9 mouse cellular contexts compared by ENCODE assay signal in genomic region chr1:23826887-23827758, GRCm38 (mm10).
DNase-seq lines count a peak whose midpoint lies in the region; ATAC-seq and TF ChIP-seq lines count a peak whose summit lies in the region.
"Had no signal": no experiment of that assay in that cellular context is flagged by ENCODE, and none has a peak within 500 bp of the region (broad histone marks: within the 10 kb centered on the region; RNA-seq: fewer than 3 reads in every experiment).

No protein-coding gene starts in this region.

- no peaks in the 10 kb centered on the region for H3K36me3 ChIP-seq in heart, postnatal 0 days (replicated peaks; ENCODE audit: control insufficient read depth, insufficient read depth, low read length)
- no peaks in the 10 kb centered on the region for H3K36me3 ChIP-seq in kidney, postnatal 0 days (ENCODE audit: insufficient read depth, low read length)
- H3K36me3 ChIP-seq: limb, embryonic 15.5 days had no signal

- no peak overlapping the region for H3K4me2 ChIP-seq in heart, postnatal 0 days (ENCODE audit: low read depth, low read length)
- no peak overlapping the region for H3K4me2 ChIP-seq in kidney, postnatal 0 days (ENCODE audit: low read length)
- H3K4me2 ChIP-seq: limb, embryonic 15.5 days had no signal

- peak; percentile 18 to 64 for DNase-seq in heart, adult 18-20 months
- no peak for DNase-seq in heart, postnatal 25 days (ENCODE audit: low spot score)
- DNase-seq in R1 (ENCODE audit: low read depth, low spot score), result peak; percentile 77
- DNase-seq in cerebellum, postnatal 14 days, result peak; percentile 84 to 86
- DNase-seq in heart, postnatal 0 days (ENCODE audit: low spot score), result peak; percentile 66
- peak; percentile 75 for DNase-seq in kidney, postnatal 0 days (ENCODE audit: low spot score)
- DNase-seq in lung, postnatal 25 days (ENCODE audit: low spot score), result peak; percentile 41
- peak; percentile 18 for DNase-seq in skeletal muscle tissue, adult 2 months (ENCODE audit: low read depth, low spot score)

- WGBS in heart, postnatal 0 days, result 38% methylated on average over 13 of the region's 13 CpGs
- WGBS in kidney, postnatal 0 days, result 40% methylated on average over 13 of the region's 13 CpGs

- H3K4me3 ChIP-seq in heart, postnatal 0 days (ENCODE audit: low read depth, low read length), result no peak overlapping the region
- no peak overlapping the region for H3K4me3 ChIP-seq in kidney, postnatal 0 days (replicated peaks; ENCODE audit: low read depth, low read length)
- H3K4me3 ChIP-seq: limb, embryonic 15.5 days had no signal

- no peak overlapping the region for H3K9ac ChIP-seq in heart, postnatal 0 days (replicated peaks; ENCODE audit: low read depth, low read length)
- H3K9ac ChIP-seq in kidney, postnatal 0 days (ENCODE audit: low read depth, low read length), result no peak overlapping the region
- H3K9ac ChIP-seq: limb, embryonic 15.5 days had no signal

- peak; percentile 39; the same call in 1 of the 2 replicates for ATAC-seq in heart, postnatal 0 days (ENCODE audit: insufficient read depth, low read depth)
- peak; percentile 45; the same call in 1 of the 2 replicates for ATAC-seq in kidney, postnatal 0 days (replicated peaks; ENCODE audit: low FRiP score, low read depth)

- H3K27me3 ChIP-seq in heart, postnatal 0 days (ENCODE audit: control insufficient read depth, insufficient read depth, low read length), result no peaks in the 10 kb centered on the region
- H3K27me3 ChIP-seq in kidney, postnatal 0 days (ENCODE audit: insufficient read depth, low read length), result no peaks in the 10 kb centered on the region
- H3K27me3 ChIP-seq: limb, embryonic 15.5 days had no signal

- no peak for TF ChIP-seq EP300 in heart, postnatal 0 days (IDR thresholded peaks at IDR 0.05; ENCODE audit: low read depth)

- H3K9me3 ChIP-seq in heart, postnatal 0 days (replicated peaks; ENCODE audit: control insufficient read depth, low read length), result no peaks in the 10 kb centered on the region
- no peaks in the 10 kb centered on the region for H3K9me3 ChIP-seq in kidney, postnatal 0 days (replicated peaks; ENCODE audit: low read length)
- H3K9me3 ChIP-seq: limb, embryonic 15.5 days had no signal

- H3K27ac ChIP-seq in heart, postnatal 0 days (ENCODE audit: low read depth), result no peak overlapping the region
- H3K27ac ChIP-seq in kidney, postnatal 0 days, result no peak overlapping the region
- H3K27ac ChIP-seq: limb, embryonic 15.5 days had no signal

- peak; percentile 76 for TF ChIP-seq CTCF in heart, postnatal 0 days (IDR thresholded peaks at IDR 0.05; ENCODE audit: low read depth)
- TF ChIP-seq CTCF in kidney, postnatal 0 days (IDR thresholded peaks at IDR 0.05; ENCODE audit: low read depth), result peak; percentile 79

- intact Hi-C loops in heart, postnatal 25 days (cut with DNase I), result loop anchor here (1.0 to 10.0 kb wide), 4 partner anchors 207 to 418 kb away; no protein-coding TSS in a partner anchor

- no peaks in the 10 kb centered on the region for H3K4me1 ChIP-seq in heart, postnatal 0 days (ENCODE audit: control insufficient read depth, insufficient read depth)
- H3K4me1 ChIP-seq in kidney, postnatal 0 days (replicated peaks; ENCODE audit: insufficient read depth, low read length), result no peaks in the 10 kb centered on the region
- H3K4me1 ChIP-seq: limb, embryonic 15.5 days had no signal
